Mouse (Mus musculus): ENCODE measurements around the gene Ankrd33b.

GRCm38 (mm10) chr15:31338656-31339291 is 28.8 kb downstream of the Ankrd33b start:
- TF ChIP-seq GATA1 (IDR thresholded peaks at IDR 0.05; ENCODE audit: borderline replicate concordance, low read length) (no peak), FLI1 (IDR thresholded peaks at IDR 0.05; ENCODE audit: low read length) (no peak)
